Mouse (Mus musculus): ENCODE data around the gene Nfu1. TPM values are rescaled to one million over a fixed set of nuclear protein-coding genes. Genes with fewer than 3 reads are reported as not detected.

Gene Nfu1
- polyA plus RNA-seq, 1 experiment from 2014 or later: 93.6 TPM

- Histone ChIP-seq H3K9me3 (ENCODE audit: control insufficient read depth, low read length) (no peaks in the 10 kb centered on the region), H3K27ac (replicated peaks; ENCODE audit: low read depth, low read length) (no peak overlapping the region), H3K4me3 (ENCODE audit: low read depth, low read length) (no peak overlapping the region), H3K9ac (ENCODE audit: low read length) (no peak overlapping the region), H3K27me3 (ENCODE audit: control insufficient read depth, insufficient read depth, low read length) (no peaks in the 10 kb centered on the region), H3K4me2 (ENCODE audit: low read depth, severe bottlenecking) (no peak overlapping the region), H3K36me3 (ENCODE audit: control insufficient read depth, insufficient read depth, low read length) (peaks cover 3% of the 10 kb centered on the region; the same call in 1 of the 2 replicates), H3K4me1 (ENCODE audit: control insufficient read depth, insufficient read depth, low read length) (no peaks in the 10 kb centered on the region)
- ATAC-seq (ENCODE audit: insufficient number of reproducible peaks, low FRiP score, low TSS enrichment, low read depth): no peak
- 92% methylated on average over 3 of the region's 3 CpGs for WGBS
- no peak for DNase-seq (ENCODE audit: low spot score)
These were observed 23.4 kb downstream of the Nfu1 start for GRCm38 (mm10) chr6:87032401-87032800.

- no peak overlapping the region for H3K27ac ChIP-seq (replicated peaks; ENCODE audit: low read depth, low read length)
- DNase-seq (ENCODE audit: low spot score) (no peak), ATAC-seq (ENCODE audit: insufficient number of reproducible peaks, low FRiP score, low TSS enrichment, low read depth) (no peak)
- no peaks in the 10 kb centered on the region for H3K9me3 ChIP-seq (ENCODE audit: control insufficient read depth, low read length)
- no peaks in the 10 kb centered on the region for H3K4me1 ChIP-seq (ENCODE audit: control insufficient read depth, insufficient read depth, low read length)
- H3K9ac ChIP-seq (ENCODE audit: low read length): no peak overlapping the region
- H3K36me3 ChIP-seq (ENCODE audit: control insufficient read depth, insufficient read depth, low read length): no peaks in the 10 kb centered on the region
- H3K4me2 ChIP-seq (ENCODE audit: low read depth, severe bottlenecking): no peak overlapping the region
- H3K27me3 ChIP-seq (ENCODE audit: control insufficient read depth, insufficient read depth, low read length): no peaks in the 10 kb centered on the region
- 93% methylated on average over 3 of the region's 3 CpGs for WGBS
- H3K4me3 ChIP-seq (ENCODE audit: low read depth, low read length): no peak overlapping the region
These were observed 25.4 kb downstream of the Nfu1 start for GRCm38 (mm10) chr6:87034395-87034794.

- Histone ChIP-seq H3K27me3 (ENCODE audit: control insufficient read depth, insufficient read depth, low read length) (no peaks in the 10 kb centered on the region), H3K27ac (replicated peaks; ENCODE audit: low read depth, low read length) (no peak overlapping the region), H3K4me3 (ENCODE audit: low read depth, low read length) (no peak overlapping the region), H3K4me1 (ENCODE audit: control insufficient read depth, insufficient read depth, low read length) (no peaks in the 10 kb centered on the region), H3K9me3 (ENCODE audit: control insufficient read depth, low read length) (no peaks in the 10 kb centered on the region), H3K4me2 (ENCODE audit: low read depth, severe bottlenecking) (no peak overlapping the region), H3K36me3 (ENCODE audit: control insufficient read depth, insufficient read depth, low read length) (no peaks in the 10 kb centered on the region), H3K9ac (ENCODE audit: low read length) (no peak overlapping the region)
- ATAC-seq (ENCODE audit: insufficient number of reproducible peaks, low FRiP score, low TSS enrichment, low read depth): no peak
- 87% methylated on average over 10 of the region's 10 CpGs for WGBS
- DNase-seq (ENCODE audit: low spot score): no peak
These were observed 29.0 kb downstream of the Nfu1 start for GRCm38 (mm10) chr6:87037826-87038620.

- Histone ChIP-seq H3K9me3 (ENCODE audit: control insufficient read depth, low read length) (no peaks in the 10 kb centered on the region), H3K27me3 (ENCODE audit: control insufficient read depth, insufficient read depth, low read length) (no peaks in the 10 kb centered on the region), H3K9ac (ENCODE audit: low read length) (no peak overlapping the region), H3K4me1 (ENCODE audit: control insufficient read depth, insufficient read depth, low read length) (peaks cover 6% of the 10 kb centered on the region; the same call in 1 of the 2 replicates), H3K4me3 (ENCODE audit: low read depth, low read length) (no peak overlapping the region), H3K36me3 (ENCODE audit: control insufficient read depth, insufficient read depth, low read length) (no peaks in the 10 kb centered on the region), H3K4me2 (ENCODE audit: low read depth, severe bottlenecking) (no peak overlapping the region), H3K27ac (replicated peaks; ENCODE audit: low read depth, low read length) (no peak overlapping the region)
- WGBS: 89% methylated on average over 8 of the region's 8 CpGs
- no peak for DNase-seq (ENCODE audit: low spot score)
- ATAC-seq (ENCODE audit: insufficient number of reproducible peaks, low FRiP score, low TSS enrichment, low read depth): no peak
These were observed 30.1 kb downstream of the Nfu1 start for GRCm38 (mm10) chr6:87039161-87039560.

GRCm38 (mm10) chr6:87040971-87041370, 31.9 kb downstream of the Nfu1 start:
- DNase-seq (ENCODE audit: low spot score) (no peak), ATAC-seq (ENCODE audit: insufficient number of reproducible peaks, low FRiP score, low TSS enrichment, low read depth) (no peak)
- peaks cover 6% of the 10 kb centered on the region; the same call in 1 of the 2 replicates for H3K4me1 ChIP-seq (ENCODE audit: control insufficient read depth, insufficient read depth, low read length)
- H3K27me3 ChIP-seq (ENCODE audit: control insufficient read depth, insufficient read depth, low read length): no peaks in the 10 kb centered on the region
- H3K9me3 ChIP-seq (ENCODE audit: control insufficient read depth, low read length): no peaks in the 10 kb centered on the region
- H3K36me3 ChIP-seq (ENCODE audit: control insufficient read depth, insufficient read depth, low read length): no peaks in the 10 kb centered on the region
- WGBS: 89% methylated on average over 4 of the region's 4 CpGs
- no peak overlapping the region for H3K4me3 ChIP-seq (ENCODE audit: low read depth, low read length)
- no peak overlapping the region for H3K9ac ChIP-seq (ENCODE audit: low read length)
- H3K27ac ChIP-seq (replicated peaks; ENCODE audit: low read depth, low read length): peak overlapping the region; percentile 52; the same call in 1 of the 2 replicates
- no peak overlapping the region; the same call in 1 of the 2 replicates for H3K4me2 ChIP-seq (ENCODE audit: low read depth, severe bottlenecking)

- H3K27me3 ChIP-seq (ENCODE audit: control insufficient read depth, insufficient read depth, low read length): no peaks in the 10 kb centered on the region
- no peaks in the 10 kb centered on the region for H3K36me3 ChIP-seq (ENCODE audit: control insufficient read depth, insufficient read depth, low read length)
- peaks cover 6% of the 10 kb centered on the region; the same call in 1 of the 2 replicates for H3K4me1 ChIP-seq (ENCODE audit: control insufficient read depth, insufficient read depth, low read length)
- peak overlapping the region; percentile 52; the same call in 1 of the 2 replicates for H3K27ac ChIP-seq (replicated peaks; ENCODE audit: low read depth, low read length)
- 90% methylated on average over 7 of the region's 7 CpGs for WGBS
- no peaks in the 10 kb centered on the region for H3K9me3 ChIP-seq (ENCODE audit: control insufficient read depth, low read length)
- peak overlapping the region; percentile 74; the same call in 1 of the 2 replicates for H3K4me2 ChIP-seq (ENCODE audit: low read depth, severe bottlenecking)
- no peak overlapping the region for H3K4me3 ChIP-seq (ENCODE audit: low read depth, low read length)
- ATAC-seq (ENCODE audit: insufficient number of reproducible peaks, low FRiP score, low TSS enrichment, low read depth): no peak
- H3K9ac ChIP-seq (ENCODE audit: low read length): no peak overlapping the region
- DNase-seq (ENCODE audit: low spot score): no peak
These were observed 32.4 kb downstream of the Nfu1 start for GRCm38 (mm10) chr6:87041431-87041830.

GRCm38 (mm10) chr6:87042004-87042336, 32.9 kb downstream of the Nfu1 start:
- ATAC-seq (ENCODE audit: insufficient number of reproducible peaks, low FRiP score, low TSS enrichment, low read depth): no peak
- no peaks in the 10 kb centered on the region for H3K27me3 ChIP-seq (ENCODE audit: control insufficient read depth, insufficient read depth, low read length)
- H3K9ac ChIP-seq (ENCODE audit: low read length): peak overlapping the region; percentile 91
- H3K4me2 ChIP-seq (ENCODE audit: low read depth, severe bottlenecking): peak overlapping the region; percentile 74
- H3K27ac ChIP-seq (replicated peaks; ENCODE audit: low read depth, low read length): peak overlapping the region; percentile 99
- H3K9me3 ChIP-seq (ENCODE audit: control insufficient read depth, low read length): no peaks in the 10 kb centered on the region
- H3K4me1 ChIP-seq (ENCODE audit: control insufficient read depth, insufficient read depth, low read length): peaks cover 6% of the 10 kb centered on the region; the same call in 1 of the 2 replicates
- WGBS: under 1% methylated on average over 11 of the region's 11 CpGs
- peak overlapping the region; percentile 95 for H3K4me3 ChIP-seq (ENCODE audit: low read depth, low read length)
- no peak for DNase-seq (ENCODE audit: low spot score)
- H3K36me3 ChIP-seq (ENCODE audit: control insufficient read depth, insufficient read depth, low read length): no peaks in the 10 kb centered on the region

GRCm38 (mm10) chr6:87042337-87043130, 33.5 kb downstream of the Nfu1 start, which contains the start of gene Gfpt1:
Gene Gfpt1 (plus strand): TSS chr6:87042846.
- H3K9me3 ChIP-seq (ENCODE audit: control insufficient read depth, low read length): no peaks in the 10 kb centered on the region
- under 1% methylated on average over 67 of the region's 68 CpGs for WGBS
- peak within 1 kb of the TSS; percentile 91 for H3K9ac ChIP-seq (ENCODE audit: low read length)

More at GRCm38 (mm10) chr6:87042337-87043130, 33.5 kb downstream of the Nfu1 start, which contains the start of gene Gfpt1:
- peak; percentile 94 for DNase-seq (ENCODE audit: low spot score)
- peak within 1 kb of the TSS; percentile 95 for H3K4me3 ChIP-seq (ENCODE audit: low read depth, low read length)
- H3K4me2 ChIP-seq (ENCODE audit: low read depth, severe bottlenecking): peak within 1 kb of the TSS; percentile 74
- no peaks in the 10 kb centered on the region for H3K27me3 ChIP-seq (ENCODE audit: control insufficient read depth, insufficient read depth, low read length)
- peak; percentile 93 for ATAC-seq (ENCODE audit: insufficient number of reproducible peaks, low FRiP score, low TSS enrichment, low read depth)
- H3K4me1 ChIP-seq (ENCODE audit: control insufficient read depth, insufficient read depth, low read length): peaks cover 6% of the 10 kb centered on the region; the same call in 1 of the 2 replicates
- no peaks in the 10 kb centered on the region for H3K36me3 ChIP-seq (ENCODE audit: control insufficient read depth, insufficient read depth, low read length)
- peak within 1 kb of the TSS; percentile 99 for H3K27ac ChIP-seq (replicated peaks; ENCODE audit: low read depth, low read length)
